Mouse (Mus musculus): ENCODE measurements at regions not wholly inside any gene's neighbourhood (a gene's known extent, or its start where the extent isn't known, plus 50 kb on each side); places are given as distances from the start of the nearest gene placed in this dataset.

- TF ChIP-seq ZKSCAN1 (IDR thresholded peaks at IDR 0.05; ENCODE audit: low read depth, low read length) (no peak), POLR2AphosphoS5 (IDR thresholded peaks at IDR 0.05; ENCODE audit: borderline replicate concordance, low read depth, low read length) (no peak), MAZ (IDR thresholded peaks at IDR 0.05; ENCODE audit: low read depth, low read length) (no peak), CTCF (IDR thresholded peaks at IDR 0.05 in 2 of 3, conservative IDR thresholded peaks at IDR 0.05 in 1 of 3; ENCODE audit: control insufficient read depth in 1 of 3, insufficient read depth in 1 of 3, low read depth in 2 of 3, low read length in 3 of 3, poor library complexity in 1 of 3, severe bottlenecking in 1 of 3) (no peak)
Observed at GRCm38 (mm10) chr5:111914296-111914695, 180.6 kb downstream of the Gm26897 start.
